Mouse (Mus musculus) small intestine, adult 2 months (tissue): ENCODE measurements around the gene Ifi35.

Experiments
- CTCF ChIP-seq: fragments of 200-500 bp; IDR thresholded peaks from 2 replicates; pipeline ENCODE4 v1.5.1; 2012; ENCODE audit warnings: low read depth, mild to moderate bottlenecking, control low read depth, inconsistent platforms, low read length, moderate library complexity, mixed read lengths; ENCODE audit not compliant: insufficient replicate concordance, insufficient read length; ENCODE audit errors: extremely low read depth
- POLR2A ChIP-seq: fragments of 200-500 bp; IDR thresholded peaks from 2 replicates; pipeline ENCODE4 v1.6.1; 2012; ENCODE audit warnings: low read depth, mild to moderate bottlenecking, control low read depth, inconsistent platforms, low read length, moderate library complexity

DNA sequence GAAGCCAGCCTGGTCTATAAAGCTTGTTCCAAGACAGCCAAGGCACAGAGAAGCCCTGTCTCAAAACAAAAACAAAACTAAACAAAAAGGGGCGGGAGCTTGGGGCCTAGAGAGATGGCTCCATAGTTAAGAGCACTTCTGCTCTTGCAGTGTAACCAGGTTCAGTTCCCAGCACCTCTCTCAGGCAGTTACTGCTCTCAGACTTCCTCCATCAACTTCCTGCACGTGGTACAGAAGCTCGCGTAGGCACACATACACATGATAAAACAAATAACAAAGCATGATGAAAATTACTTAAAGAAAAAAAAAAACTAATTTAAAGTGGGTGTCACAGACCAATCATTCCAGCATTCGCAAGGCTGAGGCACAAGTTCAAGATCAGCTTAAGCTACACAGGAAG, 28.1 kb upstream of the Ifi35 start:
- TF ChIP-seq CTCF (no peak), POLR2A (no peak)
